Mouse (Mus musculus) mouse trophoblast stem cell (cell line): ENCODE data around the gene Myog.

Experiments
- in situ Hi-C, 2 experiments: fragments of 300-500 bp; cut with MseI, MboI; formaldehyde crosslinking; loops; 2 replicates in 1 of 2; 3 replicates in 1 of 2; pipeline ENCODE4 v1.15.1; 2025

The Myog gene

GRCm38 (mm10) chr1:134322591-134322990, 32.8 kb downstream of the Myog start:
- in situ Hi-C loops = no loop called here

- in situ Hi-C loops = no loop called here
These were observed 37.1 kb downstream of the Myog start for GRCm38 (mm10) chr1:134326841-134327346.

- in situ Hi-C loops = loop anchor here in 1 of 2 experiments (10.0 kb wide), 1 partner anchor 177 kb away; no protein-coding TSS in a partner anchor
These were observed 42.3 kb downstream of the Myog start for GRCm38 (mm10) chr1:134331879-134332635.

GRCm38 (mm10) chr1:134332770-134333271, 43.0 kb downstream of the Myog start, which contains the start of gene Ppfia4:
Gene Ppfia4, minus strand, starts transcription at chr1:134332928.
- in situ Hi-C loops = loop anchor here in 1 of 2 experiments (10.0 kb wide), 1 partner anchor 178 kb away; no protein-coding TSS in a partner anchor

DNA sequence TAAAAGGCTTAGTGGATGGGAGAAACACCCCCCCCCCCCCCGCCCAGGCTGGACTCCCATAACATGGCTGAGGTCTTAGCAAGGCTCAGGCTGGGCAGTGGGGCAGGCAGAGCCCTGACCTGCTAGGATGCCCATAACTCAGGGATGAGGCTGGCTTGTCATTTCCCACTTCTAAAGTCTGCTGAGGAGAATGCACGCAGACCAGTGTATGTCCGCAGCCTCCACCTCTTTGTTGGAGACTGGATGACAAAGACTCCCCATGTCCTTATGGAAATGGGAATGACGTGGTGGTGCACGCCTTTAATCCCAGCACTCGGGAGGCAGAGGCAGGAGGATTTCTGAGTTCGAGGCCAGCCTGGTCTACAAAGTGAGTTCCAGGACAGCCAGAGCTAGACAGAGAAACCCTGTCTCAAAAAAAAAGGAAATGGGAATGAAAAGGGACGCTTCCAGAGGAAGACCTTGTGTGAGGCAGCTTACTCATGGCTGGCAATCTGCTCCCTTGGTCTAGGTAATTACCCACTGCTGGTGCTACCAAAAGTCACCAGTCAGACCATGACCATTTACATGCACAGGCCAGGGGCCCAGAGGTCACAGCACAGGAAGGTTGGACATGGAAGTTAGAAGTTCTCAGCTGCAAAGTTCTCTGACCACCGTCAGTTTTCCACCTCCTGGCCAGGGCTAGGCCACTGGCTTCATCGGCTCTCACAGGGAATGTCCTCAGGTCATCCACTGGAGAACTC, 43.8 kb downstream of the Myog start:
- in situ Hi-C loops = loop anchor here in 1 of 2 experiments (10.0 kb wide), 1 partner anchor 179 kb away; no protein-coding TSS in a partner anchor

DNA sequence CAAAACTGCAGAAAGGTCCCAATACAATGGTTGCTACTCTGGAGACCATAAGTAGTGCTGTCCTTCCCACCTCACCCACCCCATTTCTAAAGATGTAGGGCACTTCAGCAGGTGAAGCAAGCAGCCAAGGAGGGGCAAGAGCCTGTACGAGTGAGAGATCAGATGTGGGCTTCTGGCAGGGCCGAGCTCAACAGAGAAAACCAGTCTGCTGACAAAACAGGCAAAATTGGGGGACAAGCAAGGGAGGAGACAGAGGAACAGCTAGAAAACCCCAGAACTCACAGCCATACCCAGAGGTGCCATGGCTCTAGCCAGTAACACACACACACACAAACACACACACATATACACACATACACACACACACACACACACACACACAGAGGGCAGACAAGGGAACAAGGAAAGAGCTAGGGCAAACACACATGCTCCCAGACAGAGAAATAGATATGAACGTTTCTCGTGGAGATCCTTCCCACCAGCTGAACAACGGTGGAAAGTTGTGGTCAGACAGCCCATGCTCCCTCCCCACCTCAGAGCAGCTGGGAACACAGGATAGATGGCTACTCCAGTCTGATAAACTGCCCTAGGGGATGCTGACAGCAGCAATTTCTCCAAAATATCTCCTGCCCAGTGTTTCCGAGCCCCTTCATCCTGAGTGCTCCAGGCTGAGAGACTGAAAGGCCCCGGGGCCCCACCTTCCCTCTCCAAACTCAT, 44.5 kb downstream of the Myog start:
- in situ Hi-C loops = loop anchor here in 1 of 2 experiments (10.0 kb wide), 1 partner anchor 179 kb away; no protein-coding TSS in a partner anchor

- in situ Hi-C loops = loop anchor here (5.0 to 10.0 kb wide), 2 partner anchors 181 to 183 kb away; no protein-coding TSS in a partner anchor
These were observed 45.6 kb downstream of the Myog start for GRCm38 (mm10) chr1:134335211-134335923.

DNA sequence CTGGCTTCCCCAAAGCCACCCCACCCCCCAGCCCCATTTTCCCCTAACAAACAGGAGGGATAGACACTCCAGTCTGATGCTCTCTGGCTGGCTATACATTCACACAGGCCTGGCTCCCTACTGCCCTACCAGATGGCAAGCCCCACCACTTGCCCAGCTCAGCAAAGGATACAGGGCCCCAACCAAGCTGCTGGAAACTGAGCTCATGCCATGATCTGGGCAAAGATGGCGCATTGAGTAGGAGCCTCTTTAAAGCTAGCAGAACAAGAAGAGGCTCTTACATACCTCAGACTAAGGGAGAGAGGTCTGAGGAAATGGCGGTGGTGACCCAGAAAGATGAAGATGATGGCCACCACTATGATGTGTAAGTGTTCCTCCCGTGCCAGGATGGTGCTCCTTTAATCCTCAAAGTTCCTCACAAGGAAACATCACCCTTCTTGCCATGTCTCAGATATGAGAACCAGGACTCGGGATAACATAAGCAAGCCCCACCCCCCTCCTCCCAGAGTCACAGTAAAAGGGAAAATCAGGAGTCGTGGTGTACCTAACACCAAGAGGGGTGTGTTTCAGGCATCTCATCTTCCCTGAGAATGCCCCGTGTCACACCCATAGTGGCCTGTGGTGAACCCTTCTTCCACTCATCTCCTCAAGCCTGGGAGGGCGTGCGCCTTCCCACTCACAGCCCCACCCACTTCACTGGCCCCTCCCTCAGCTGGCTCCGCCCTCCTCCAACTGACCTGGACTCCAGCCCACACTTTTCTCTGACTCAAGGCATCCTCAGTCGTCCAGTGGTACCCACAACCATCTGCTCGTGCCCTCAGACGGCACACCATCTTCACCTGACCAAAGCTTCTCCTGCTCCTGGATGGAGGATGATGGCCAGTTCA, 46.4 kb downstream of the Myog start:
- in situ Hi-C loops = loop anchor here (5.0 to 10.0 kb wide), 2 partner anchors 181 to 184 kb away; no protein-coding TSS in a partner anchor

DNA sequence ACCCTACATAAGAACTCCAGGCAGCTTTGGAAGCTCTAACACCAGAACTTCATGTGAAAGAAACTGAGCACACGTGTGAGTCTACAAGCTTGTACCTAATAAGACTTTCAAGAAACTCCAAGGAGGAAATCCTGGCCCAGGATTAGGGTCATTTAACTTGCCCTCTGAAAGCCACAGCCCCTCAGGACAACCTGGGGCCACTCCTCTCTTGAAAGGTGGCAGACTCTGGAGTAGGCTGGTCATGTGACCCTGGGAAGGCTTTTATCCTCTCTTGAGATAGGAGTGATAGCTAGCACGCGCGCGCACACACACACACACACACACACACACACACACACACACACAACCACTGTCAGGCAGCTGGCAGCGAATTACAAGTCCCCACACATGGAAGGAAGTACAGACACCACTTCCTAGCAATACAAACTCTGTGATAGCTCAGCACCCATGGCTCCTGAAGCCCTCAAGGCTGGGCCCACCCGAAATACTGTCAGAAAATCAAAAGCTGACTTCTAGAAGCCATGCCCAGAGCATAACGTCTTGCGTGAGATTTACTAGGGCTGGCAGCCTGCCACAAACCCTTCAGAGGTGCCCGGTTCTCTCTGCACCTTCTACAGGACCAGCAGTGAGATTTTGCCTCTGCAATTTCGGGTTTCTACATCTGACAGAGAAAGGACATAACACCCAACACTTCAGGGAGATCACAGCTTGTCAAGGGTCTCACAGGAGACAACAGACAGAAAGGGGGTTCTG, 47.3 kb downstream of the Myog start:
- in situ Hi-C loops = loop anchor here (5.0 to 10.0 kb wide), 2 partner anchors 182 to 185 kb away; no protein-coding TSS in a partner anchor

- in situ Hi-C loops = loop anchor here (5.0 to 10.0 kb wide), 2 partner anchors 184 to 187 kb away; no protein-coding TSS in a partner anchor
These were observed 49.4 kb downstream of the Myog start for GRCm38 (mm10) chr1:134339162-134339561.

GRCm38 (mm10) chr1:134339757-134340619, 50.2 kb downstream of the Myog start:
- in situ Hi-C loops = loop anchor here (5.0 to 10.0 kb wide), 2 partner anchors 185 to 188 kb away; no protein-coding TSS in a partner anchor

DNA sequence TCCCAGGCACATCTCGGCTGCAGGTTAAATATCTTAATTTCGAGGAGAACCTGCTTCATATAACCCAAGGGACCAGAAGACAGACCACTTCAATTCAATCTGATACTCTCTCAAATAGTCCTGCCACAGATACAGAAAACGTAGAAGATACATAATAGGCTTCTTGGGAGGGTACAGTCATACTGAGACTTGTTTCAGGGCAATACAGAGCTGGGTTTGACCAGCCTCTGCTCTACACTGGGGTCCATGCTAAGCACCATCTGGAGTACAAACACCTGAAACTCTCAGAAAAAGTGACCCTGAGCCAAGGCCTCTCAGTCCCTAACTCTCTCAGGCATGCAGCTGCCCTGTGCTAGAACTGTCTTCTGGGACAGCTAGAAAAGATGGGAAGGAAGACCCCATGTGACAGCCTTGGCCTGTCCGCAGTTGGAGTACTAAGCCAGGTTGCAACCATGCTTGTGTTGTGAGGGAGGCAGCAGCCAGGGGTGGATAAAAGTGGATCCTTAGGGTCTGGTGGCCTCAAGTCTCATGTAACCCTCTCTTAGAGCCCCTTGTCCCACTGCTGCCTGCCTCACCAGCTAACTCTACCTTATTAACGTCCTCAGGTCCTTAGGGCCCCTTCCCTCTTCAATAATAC, 52.0 kb downstream of the Myog start:
- in situ Hi-C loops = no loop called here
